Mouse (Mus musculus): ENCODE data around the gene Mxd3.

GRCm38 (mm10) chr13:55339259-55339658 lies 9.6 kb upstream of the Mxd3 start:
- TF ChIP-seq CTCF (IDR thresholded peaks at IDR 0.05; ENCODE audit: borderline replicate concordance, insufficient read depth, low read length) = no peak
- TF ChIP-seq POLR2A (IDR thresholded peaks at IDR 0.05; ENCODE audit: low read depth, low read length) = no peak

Measured in embryonic fibroblast, embryonic 13.5 days (primary cell).